Comparison of ENCODE assay signal across 16 mouse cellular contexts in the genomic region with DNA sequence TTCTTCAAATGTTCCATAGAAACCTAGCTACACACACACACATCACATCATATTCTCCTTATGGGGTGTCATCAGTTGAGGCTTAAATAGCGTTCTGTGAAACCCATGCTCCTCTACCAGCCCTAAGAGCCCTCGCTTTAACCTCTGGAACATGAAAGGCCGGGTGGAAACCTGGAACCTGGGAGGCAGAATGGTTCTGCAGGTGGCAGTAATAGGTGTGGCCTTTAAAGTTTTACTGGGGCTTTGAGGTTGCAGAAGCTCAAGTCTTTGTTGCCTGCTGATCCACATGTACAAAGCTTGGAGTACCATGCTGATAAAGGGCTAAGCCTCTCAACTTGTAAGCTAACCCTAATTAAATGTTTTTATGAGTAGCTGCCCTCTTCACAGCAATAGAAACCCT. TPM values are rescaled to one million over a fixed set of nuclear protein-coding genes. Genes with fewer than 3 reads are reported as not detected.
DNase-seq lines count a peak whose midpoint lies in the region; ATAC-seq and TF ChIP-seq lines count a peak whose summit lies in the region.
"Had no signal": no experiment of that assay in that cellular context is flagged by ENCODE, and none has a peak within 500 bp of the region (broad histone marks: within the 10 kb centered on the region; RNA-seq: fewer than 3 reads in every experiment).

No protein-coding gene starts in this region.

- H3K4me2 ChIP-seq in embryonic facial prominence, embryonic 13.5 days: no peak overlapping the region
- H3K4me2 ChIP-seq in kidney, embryonic 15.5 days: no peak overlapping the region
- no peak overlapping the region for H3K4me2 ChIP-seq in neural tube, embryonic 13.5 days
- no peak overlapping the region for H3K4me2 ChIP-seq in myocyte (ENCODE audit: low read depth)
- H3K4me2 ChIP-seq: limb, embryonic 15.5 days had no signal

- no peaks in the 10 kb centered on the region for H3K4me1 ChIP-seq in embryonic facial prominence, embryonic 13.5 days
- no peaks in the 10 kb centered on the region for H3K4me1 ChIP-seq in embryonic facial prominence, embryonic 10.5 days
- H3K4me1 ChIP-seq in kidney, embryonic 15.5 days: no peaks in the 10 kb centered on the region
- no peaks in the 10 kb centered on the region for H3K4me1 ChIP-seq in neural tube, embryonic 13.5 days (replicated peaks)
- H3K4me1 ChIP-seq: limb, embryonic 15.5 days had no signal

- no peak overlapping the region for H3K9ac ChIP-seq in embryonic facial prominence, embryonic 13.5 days
- no peak overlapping the region for H3K9ac ChIP-seq in kidney, embryonic 15.5 days
- no peak overlapping the region for H3K9ac ChIP-seq in neural tube, embryonic 13.5 days
- H3K9ac ChIP-seq: limb, embryonic 15.5 days had no signal

- ATAC-seq in embryonic facial prominence, embryonic 13.5 days (ENCODE audit: insufficient number of reproducible peaks, insufficient read depth, low FRiP score, low TSS enrichment, low read depth): no peak
- no peak for ATAC-seq in kidney, embryonic 15.5 days (replicated peaks; ENCODE audit: low FRiP score)
- ATAC-seq in neural tube, embryonic 13.5 days (ENCODE audit: low read depth): no peak
- ATAC-seq: lung, postnatal 0 days had no signal

- H3K4me3 ChIP-seq in embryonic facial prominence, embryonic 13.5 days: no peak overlapping the region
- no peak overlapping the region for H3K4me3 ChIP-seq in embryonic facial prominence, embryonic 10.5 days
- no peak overlapping the region for H3K4me3 ChIP-seq in kidney, embryonic 15.5 days (replicated peaks)
- no peak overlapping the region for H3K4me3 ChIP-seq in neural tube, embryonic 13.5 days
- no peak overlapping the region for H3K4me3 ChIP-seq in myocyte
- H3K4me3 ChIP-seq: layer of hippocampus, adult 2 months; left cerebral cortex, adult 2 months; limb, embryonic 15.5 days had no signal

- peak overlapping the region; percentile 35; the same call in 1 of the 2 replicates for H3K27ac ChIP-seq in embryonic facial prominence, embryonic 13.5 days
- no peak overlapping the region for H3K27ac ChIP-seq in embryonic facial prominence, embryonic 10.5 days (replicated peaks)
- H3K27ac ChIP-seq in kidney, embryonic 15.5 days: peak overlapping the region; percentile 28
- 0 out of 2 replicates have a peak overlapping the region, but pooled peaks have one; percentile 46 for H3K27ac ChIP-seq in neural tube, embryonic 13.5 days (replicated peaks)
- H3K27ac ChIP-seq: layer of hippocampus, adult 2 months; left cerebral cortex, adult 2 months had no signal

- 64% methylated on average over 3 of the region's 3 CpGs for whole genome bisulfite sequencing in embryonic facial prominence, embryonic 13.5 days
- WGBS in embryonic facial prominence, embryonic 10.5 days: 62% methylated on average over 3 of the region's 3 CpGs
- 55% methylated on average over 3 of the region's 3 CpGs for WGBS in kidney, embryonic 15.5 days
- WGBS in neural tube, embryonic 13.5 days: 62% methylated on average over 3 of the region's 3 CpGs

- H3K79me2 ChIP-seq in myocyte (ENCODE audit: control insufficient read depth, insufficient read depth): no peaks in the 10 kb centered on the region

- H3K36me3 ChIP-seq in embryonic facial prominence, embryonic 13.5 days: peaks cover 96% of the 10 kb centered on the region
- H3K36me3 ChIP-seq in embryonic facial prominence, embryonic 10.5 days (replicated peaks): peaks cover 99% of the 10 kb centered on the region
- peaks cover 99% of the 10 kb centered on the region for H3K36me3 ChIP-seq in kidney, embryonic 15.5 days
- peaks cover 97% of the 10 kb centered on the region for H3K36me3 ChIP-seq in neural tube, embryonic 13.5 days
- peaks cover 38% of the 10 kb centered on the region for H3K36me3 ChIP-seq in myocyte (ENCODE audit: control insufficient read depth, insufficient read depth)

- no peak for DNase-seq in embryonic facial prominence, embryonic 10.5 days (ENCODE audit: low spot score)
- DNase-seq in kidney, postnatal 25 days: no peak
- no peak for DNase-seq in neural tube, embryonic 10.5 days (ENCODE audit: extremely low spot score, low spot score)
- DNase-seq in kidney, postnatal 4 days: no peak
- DNase-seq: gastrocnemius, postnatal 10 days; kidney, adult 18-20 months; right cerebral cortex, postnatal 14 days; thymus, postnatal 4 days had no signal

- H3K9me3 ChIP-seq in embryonic facial prominence, embryonic 13.5 days: no peaks in the 10 kb centered on the region
- H3K9me3 ChIP-seq in embryonic facial prominence, embryonic 10.5 days: peaks cover 9% of the 10 kb centered on the region; the same call in 1 of the 2 replicates
- H3K9me3 ChIP-seq in kidney, embryonic 15.5 days (replicated peaks): no peaks in the 10 kb centered on the region
- H3K9me3 ChIP-seq in neural tube, embryonic 13.5 days: no peaks in the 10 kb centered on the region
- H3K9me3 ChIP-seq: limb, embryonic 15.5 days had no signal

- no peaks in the 10 kb centered on the region for H3K27me3 ChIP-seq in embryonic facial prominence, embryonic 13.5 days
- H3K27me3 ChIP-seq in embryonic facial prominence, embryonic 10.5 days (replicated peaks; ENCODE audit: low read depth, poor library complexity, severe bottlenecking): no peaks in the 10 kb centered on the region
- no peaks in the 10 kb centered on the region for H3K27me3 ChIP-seq in kidney, embryonic 15.5 days
- H3K27me3 ChIP-seq in neural tube, embryonic 13.5 days: no peaks in the 10 kb centered on the region
- no peaks in the 10 kb centered on the region for H3K27me3 ChIP-seq in myocyte (ENCODE audit: control insufficient read depth, insufficient read depth, insufficient read length)
- H3K27me3 ChIP-seq: limb, embryonic 15.5 days had no signal

- no peak for TF ChIP-seq POLR2A in myocyte (IDR thresholded peaks at IDR 0.05; ENCODE audit: insufficient read length, low read depth)

- no peak overlapping the region for H3ac ChIP-seq in myocyte (ENCODE audit: control insufficient read depth, insufficient read length)

TF ChIP-seq in myocyte, 11 proteins besides CTCF, POLR2A, EP300 and RAD21:
- TF ChIP-seq POLR2AphosphoS2 (IDR thresholded peaks at IDR 0.05; ENCODE audit: insufficient read length, low read depth) (peak; percentile 13), SRF (IDR thresholded peaks at IDR 0.05; ENCODE audit: control insufficient read depth, insufficient read length, low read depth) (no peak)

RNA-seq across cellular contexts. Expression of a gene that starts 12.4 kb away (rescaled TPM):
- 65.1 and 67.8 TPM in 2 replicates for polyA plus RNA-seq in embryonic facial prominence, embryonic 13.5 days (2015; fragmentation: Nextera tagmentation; extraction: Ambion mirVana)
- polyA plus RNA-seq in embryonic facial prominence, embryonic 10.5 days (2016; fragmentation: Nextera tagmentation; extraction: Ambion mirVana): 73.8 and 77.8 TPM in 2 replicates
- polyA plus RNA-seq in kidney, embryonic 15.5 days (2015; fragmentation: Nextera tagmentation; extraction: Ambion mirVana): 56.1 and 64.9 TPM in 2 replicates
- polyA plus RNA-seq in neural tube, embryonic 13.5 days (2015; fragmentation: Nextera tagmentation; extraction: Ambion mirVana): 67.1 and 75.0 TPM in 2 replicates
- polyA plus RNA-seq in myocyte (2012; fragmentation: generic; extraction: Trizol): 271 TPM

RNA-seq across cellular contexts. Expression of a gene that starts 15.5 kb away (rescaled TPM):
- 0.28 and 8.7 TPM in 2 replicates for polyA plus RNA-seq in embryonic facial prominence, embryonic 13.5 days (2015; fragmentation: Nextera tagmentation; extraction: Ambion mirVana)
- polyA plus RNA-seq in embryonic facial prominence, embryonic 10.5 days (2016; fragmentation: Nextera tagmentation; extraction: Ambion mirVana): 0.40 and 0.69 TPM in 2 replicates
- 21.0 and 25.7 TPM in 2 replicates for polyA plus RNA-seq in kidney, embryonic 15.5 days (2015; fragmentation: Nextera tagmentation; extraction: Ambion mirVana)
- polyA plus RNA-seq in neural tube, embryonic 13.5 days (2015; fragmentation: Nextera tagmentation; extraction: Ambion mirVana): 0.61 and 0.77 TPM in 2 replicates
- 0.18 TPM for polyA plus RNA-seq in myocyte (2012; fragmentation: generic; extraction: Trizol)

RNA-seq across cellular contexts. Expression of a gene that starts 17.3 kb away (rescaled TPM):
- 193 and 244 TPM in 2 replicates for polyA plus RNA-seq in embryonic facial prominence, embryonic 13.5 days (2015; fragmentation: Nextera tagmentation; extraction: Ambion mirVana)
- polyA plus RNA-seq in embryonic facial prominence, embryonic 10.5 days (2016; fragmentation: Nextera tagmentation; extraction: Ambion mirVana): 203 and 205 TPM in 2 replicates
- polyA plus RNA-seq in kidney, embryonic 15.5 days (2015; fragmentation: Nextera tagmentation; extraction: Ambion mirVana): 176 and 209 TPM in 2 replicates
- polyA plus RNA-seq in neural tube, embryonic 13.5 days (2015; fragmentation: Nextera tagmentation; extraction: Ambion mirVana): 178 and 185 TPM in 2 replicates
- 153 TPM for polyA plus RNA-seq in myocyte (2012; fragmentation: generic; extraction: Trizol)

RNA-seq across cellular contexts. Expression of a gene that starts 21.2 kb away (rescaled TPM):
- polyA plus RNA-seq in embryonic facial prominence, embryonic 13.5 days (2015; fragmentation: Nextera tagmentation; extraction: Ambion mirVana): 10.9 and 12.3 TPM in 2 replicates
- 9.6 and 9.7 TPM in 2 replicates for polyA plus RNA-seq in embryonic facial prominence, embryonic 10.5 days (2016; fragmentation: Nextera tagmentation; extraction: Ambion mirVana)
- 10.5 and 12.2 TPM in 2 replicates for polyA plus RNA-seq in kidney, embryonic 15.5 days (2015; fragmentation: Nextera tagmentation; extraction: Ambion mirVana)
- polyA plus RNA-seq in neural tube, embryonic 13.5 days (2015; fragmentation: Nextera tagmentation; extraction: Ambion mirVana): 8.9 and 10.6 TPM in 2 replicates
- 12.8 TPM for polyA plus RNA-seq in myocyte (2012; fragmentation: generic; extraction: Trizol)

RNA-seq across cellular contexts. Expression of a gene that starts 25.5 kb away (rescaled TPM):
- 278 and 298 TPM in 2 replicates for polyA plus RNA-seq in embryonic facial prominence, embryonic 13.5 days (2015; fragmentation: Nextera tagmentation; extraction: Ambion mirVana)
- polyA plus RNA-seq in embryonic facial prominence, embryonic 10.5 days (2016; fragmentation: Nextera tagmentation; extraction: Ambion mirVana): 283 and 288 TPM in 2 replicates
- 281 and 284 TPM in 2 replicates for polyA plus RNA-seq in kidney, embryonic 15.5 days (2015; fragmentation: Nextera tagmentation; extraction: Ambion mirVana)
- polyA plus RNA-seq in neural tube, embryonic 13.5 days (2015; fragmentation: Nextera tagmentation; extraction: Ambion mirVana): 333 and 339 TPM in 2 replicates
- 320 TPM for polyA plus RNA-seq in myocyte (2012; fragmentation: generic; extraction: Trizol)
